Mouse (Mus musculus): ENCODE data around the gene Col9a1.

DNA sequence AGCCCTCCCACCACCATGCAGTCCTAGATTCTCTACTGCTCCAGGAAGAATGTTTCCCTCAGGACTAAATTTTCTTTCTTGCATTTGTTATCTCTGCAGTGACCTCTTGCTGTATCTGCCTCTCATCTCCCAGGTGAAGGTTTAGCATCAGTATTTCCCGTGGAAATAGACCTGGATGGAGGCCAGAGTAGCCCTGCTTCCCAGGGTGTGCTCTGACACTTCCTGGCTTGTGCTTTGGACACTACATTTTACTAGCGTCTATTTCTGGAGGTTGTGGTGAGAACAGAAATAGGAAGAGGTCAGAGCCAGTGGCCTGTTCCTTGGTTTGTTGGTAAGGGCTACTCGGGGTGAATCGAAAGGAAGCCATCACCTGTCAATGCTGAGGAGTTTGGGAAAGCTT lies 16.7 kb downstream of the Col9a1 start:
- TF ChIP-seq POLR2A (IDR thresholded peaks at IDR 0.05; ENCODE audit: control insufficient read depth, extremely low read depth, insufficient read depth, low read length, poor library complexity) (no peak), CTCF (IDR thresholded peaks at IDR 0.05; ENCODE audit: borderline replicate concordance, control insufficient read depth, extremely low read depth, insufficient read depth, low read length, poor library complexity) (no peak)
